Mouse (Mus musculus) ES-E14 (cell line): ENCODE measurements at regions not wholly inside any gene's neighbourhood (a gene's known extent, or its start where the extent isn't known, plus 50 kb on each side); places are given as distances from the start of the nearest gene placed in this dataset.

Experiments
- DNase-seq: peaks from one replicate; pipeline ENCODE4 v3.0.0-alpha.2; 2013; ENCODE audit warnings: low read depth, low spot score
- H3K27ac ChIP-seq: 2 replicates; pipeline ENCODE4 v1.5.1; 2012; ENCODE audit warnings: low read depth, mild to moderate bottlenecking, low read length, moderate library complexity, mixed read lengths; ENCODE audit not compliant: poor library complexity, insufficient read depth, severe bottlenecking
- H3K36me3 ChIP-seq: 2 replicates; pipeline ENCODE4 v1.6.1; 2012; ENCODE audit warnings: mild to moderate bottlenecking, low read length, moderate library complexity, mixed read lengths; ENCODE audit not compliant: control insufficient read depth, poor library complexity, insufficient read depth, severe bottlenecking
- H3K4me1 ChIP-seq, 2 experiments: fragments of 150-350 bp in 1 of 2; sonication (generic) in 1 of 2; 2 replicates each; pipeline ENCODE4 v1.6.1; 2012; ENCODE audit warnings: low read length in 2 of 2, mild to moderate bottlenecking in 1 of 2, mixed read lengths in 1 of 2; ENCODE audit not compliant: control insufficient read depth in 2 of 2, insufficient read depth in 2 of 2, poor library complexity in 1 of 2
- H3K4me3 ChIP-seq, 2 experiments: fragments of 150-350 bp in 1 of 2; sonication (generic) in 1 of 2; 2 replicates each; pipeline ENCODE4 v1.5.1; 2012; ENCODE audit warnings: low read length in 2 of 2, low read depth in 1 of 2, mild to moderate bottlenecking in 1 of 2, mixed read lengths in 1 of 2; ENCODE audit not compliant: insufficient read depth in 1 of 2, poor library complexity in 1 of 2, severe bottlenecking in 1 of 2
- H3K9ac ChIP-seq: 2 replicates; pipeline ENCODE4 v1.6.1; 2012; ENCODE audit warnings: low read depth, mild to moderate bottlenecking, low read length, mixed read lengths; ENCODE audit not compliant: poor library complexity, insufficient read depth, severe bottlenecking
- H3K9me3 ChIP-seq: fragments of 150-350 bp; sonication (generic); 2 replicates; pipeline ENCODE4 v1.6.1; 2012; ENCODE audit warnings: low read depth, mild to moderate bottlenecking, low read length; ENCODE audit not compliant: control insufficient read depth, insufficient read depth
- CHD2 ChIP-seq: IDR thresholded peaks from 2 replicates; pipeline ENCODE4 v1.6.1; 2014; ENCODE audit warnings: mild to moderate bottlenecking, low read depth, low read length, inconsistent platforms
- HCFC1 ChIP-seq: IDR thresholded peaks from 2 replicates; pipeline ENCODE4 v1.6.1; 2012; ENCODE audit warnings: low read length, inconsistent platforms, borderline replicate concordance; ENCODE audit not compliant: insufficient read depth
- MAFK ChIP-seq: IDR thresholded peaks from 2 replicates; pipeline ENCODE4 v1.6.1; 2014; ENCODE audit warnings: mild to moderate bottlenecking, low read depth, low read length, inconsistent platforms; ENCODE audit not compliant: insufficient read depth
- ZC3H11A ChIP-seq: IDR thresholded peaks from 2 replicates; pipeline ENCODE4 v1.6.1; 2012; ENCODE audit warnings: low read depth, mild to moderate bottlenecking, inconsistent platforms, low read length, borderline replicate concordance
- ZNF384 ChIP-seq: IDR thresholded peaks from 2 replicates; pipeline ENCODE4 v1.6.1; 2012; ENCODE audit warnings: low read depth, low read length, inconsistent platforms
- in situ Hi-C, 2 experiments: fragments of 600-800 bp; cut with MboI; formaldehyde crosslinking; loops; one replicate each; pipeline ENCODE4 v1.15.1; 2025; ENCODE audit warnings: low sequenced_read_pairs in 2 of 2, inconsistent platforms in 1 of 2; ENCODE audit not compliant: unreplicated experiment in 2 of 2

DNA sequence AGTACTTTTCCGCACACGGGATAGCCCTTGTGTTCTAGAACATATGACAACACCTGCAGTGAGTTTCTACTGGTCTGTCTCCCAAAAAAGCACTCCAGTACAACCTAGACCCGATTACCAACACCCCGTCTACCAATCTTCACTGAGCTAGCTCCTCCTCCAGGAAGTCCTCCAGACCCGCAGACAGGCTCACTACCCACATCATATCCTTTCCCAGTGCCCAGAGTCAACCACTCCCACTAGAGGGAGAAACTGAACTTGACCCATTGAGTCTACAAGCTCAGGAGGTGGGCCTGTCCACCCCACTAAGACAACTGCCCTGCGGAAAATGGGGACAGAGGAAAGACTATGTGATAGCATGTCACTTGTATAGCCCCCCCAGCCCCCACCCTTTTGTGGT, 51.2 kb upstream of the Ppp1r26 start:
- H3K9me3 ChIP-seq: no peaks in the 10 kb centered on the region
- H3K4me1 ChIP-seq: no peaks in the 10 kb centered on the region
- no peak overlapping the region for H3K27ac ChIP-seq
- in situ Hi-C loops: no loop called here
- H3K36me3 ChIP-seq: no peaks in the 10 kb centered on the region
- TF ChIP-seq HCFC1 (no peak), ZNF384 (no peak), ZC3H11A (no peak), MAFK (no peak), CHD2 (no peak)
- DNase-seq: no peak
- no peak overlapping the region for H3K4me3 ChIP-seq
- H3K9ac ChIP-seq: no peak overlapping the region
